Comparison of ENCODE assay signal across 8 mouse cellular contexts in the genomic region with DNA sequence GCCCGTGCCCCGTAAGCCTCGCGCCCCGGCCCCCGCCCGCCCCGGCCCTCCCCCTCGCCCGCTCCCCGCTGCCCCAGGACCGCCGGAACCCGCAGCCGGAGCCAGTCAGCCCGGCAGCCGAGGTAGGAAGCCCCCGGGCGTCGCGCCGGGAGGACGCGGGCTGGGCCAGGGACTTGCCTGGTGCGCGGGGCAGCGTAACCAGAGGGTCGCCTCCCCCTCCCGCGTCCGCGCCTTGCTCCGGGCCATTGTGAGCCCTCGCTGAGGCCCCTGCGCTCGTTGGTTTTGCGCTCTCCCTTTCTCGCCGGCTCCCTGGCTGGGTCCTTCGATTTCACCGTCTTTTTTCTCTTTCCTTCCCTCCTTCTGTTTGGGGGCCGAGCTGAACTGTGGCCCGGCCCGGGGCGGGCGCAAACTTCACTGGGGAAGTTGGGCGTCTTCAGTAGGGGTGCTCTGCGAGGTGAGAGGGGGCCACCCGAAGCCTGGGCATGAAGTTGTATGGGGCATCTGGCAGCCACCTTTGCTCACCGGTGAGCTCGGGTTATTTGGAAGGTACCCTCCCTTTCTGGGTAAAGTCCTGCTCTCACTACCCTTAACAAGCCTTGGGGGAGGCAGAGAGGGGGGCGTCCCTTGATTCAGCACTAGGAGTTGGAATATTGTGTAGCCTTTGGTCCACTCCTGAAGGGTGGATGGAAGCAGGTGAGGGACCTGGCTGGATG. TPM values are rescaled to one million over a fixed set of nuclear protein-coding genes. Genes with fewer than 3 reads are reported as not detected.
DNase-seq lines count a peak whose midpoint lies in the region; ATAC-seq and TF ChIP-seq lines count a peak whose summit lies in the region.

No protein-coding gene starts in this region.

- no peaks in the 10 kb centered on the region for H3K9me3 ChIP-seq in liver, postnatal 0 days (ENCODE audit: low read length)

- ATAC-seq in liver, postnatal 0 days = no peak; the same call in 1 of the 2 replicates

- TF ChIP-seq EP300 in liver, postnatal 0 days (IDR thresholded peaks at IDR 0.05; ENCODE audit: low read depth) = no peak

- H3K9ac ChIP-seq in liver, postnatal 0 days (replicated peaks) = peak overlapping the region; percentile 54

- no peak for TF ChIP-seq CTCF in liver, postnatal 0 days (IDR thresholded peaks at IDR 0.05; ENCODE audit: low read depth)

- peak; percentile 37 to 57 for DNase-seq in gastrocnemius, postnatal 4 days (ENCODE audit: low spot score in 2 of 2)
- DNase-seq in gastrocnemius, adult 8-10 months (ENCODE audit: low spot score in 2 of 2) = no peak
- peak; percentile 53 for DNase-seq in A20 (ENCODE audit: low read depth, low spot score)
- DNase-seq in heart, postnatal 4 days = peak; percentile 65
- DNase-seq in liver, postnatal 0 days = peak; percentile 39
- DNase-seq in testis, postnatal 10 days (ENCODE audit: low spot score) = peak; percentile 75
- no peak for DNase-seq in adrenal gland, adult 18-20 months (ENCODE audit: low spot score in 2 of 2)

- no peaks in the 10 kb centered on the region for H3K36me3 ChIP-seq in liver, postnatal 0 days (replicated peaks; ENCODE audit: insufficient read depth, low read length)

- H3K4me2 ChIP-seq in liver, postnatal 0 days (ENCODE audit: low read depth, low read length) = peak overlapping the region; percentile 86

- H3K4me1 ChIP-seq in brown adipose tissue, adult 24 weeks (ENCODE audit: control insufficient read depth, insufficient read depth, insufficient read length, low read length) = no peaks in the 10 kb centered on the region
- peaks cover 10% of the 10 kb centered on the region; the same call in 1 of the 2 replicates for H3K4me1 ChIP-seq in liver, postnatal 0 days (ENCODE audit: insufficient read depth)

- peak overlapping the region; percentile 78 for H3K4me3 ChIP-seq in brown adipose tissue, adult 24 weeks (ENCODE audit: insufficient read depth, low read depth, low read length)
- H3K4me3 ChIP-seq in liver, postnatal 0 days (ENCODE audit: low read depth, low read length) = peak overlapping the region; percentile 54

- peaks cover 26% of the 10 kb centered on the region for H3K27me3 ChIP-seq in liver, postnatal 0 days (ENCODE audit: insufficient read depth, low read length)

- WGBS in liver, postnatal 0 days (ENCODE audit: insufficient replicate concordance) = 2% methylated on average over 43 of the region's 52 CpGs

- H3K27ac ChIP-seq in brown adipose tissue, adult 24 weeks (replicated peaks; ENCODE audit: low read depth, low read length) = no peak overlapping the region
- peak overlapping the region; percentile 37; the same call in 1 of the 2 replicates for H3K27ac ChIP-seq in liver, postnatal 0 days (ENCODE audit: low read depth)

RNA-seq across cellular contexts. Expression of a gene that starts 0.5 kb away (rescaled TPM):
- 10 to 100 TPM; 41.4 to 45.9 TPM for total RNA-seq in gastrocnemius, postnatal 4 days (2021)
- 1 to 10 TPM; 1.8 to 4.0 (median 3.5) TPM for total RNA-seq in gastrocnemius, adult 8-10 months (2022)
- 2.9 and 5.7 TPM in 2 replicates for polyA plus RNA-seq in brown adipose tissue, adult 24 weeks (2012; ENCODE audit: insufficient read depth, insufficient read length, missing spikeins)
- total RNA-seq in heart, postnatal 4 days (2021) = 10 to 100 TPM; 35.3 to 43.8 TPM
- polyA plus RNA-seq in liver, postnatal 0 days (2015; fragmentation: Nextera tagmentation; extraction: Ambion mirVana) = 1.7 and 1.9 TPM in 2 replicates
- 10 to 100 TPM; 11.3 to 11.5 TPM for total RNA-seq in adrenal gland, adult 18-20 months (2021)

RNA-seq across cellular contexts. Expression of a gene that starts 29.8 kb away (rescaled TPM):
- total RNA-seq in gastrocnemius, postnatal 4 days (2021) = 10 to 100 TPM; 77.1 TPM
- 100 to 1,000 TPM in 3 of 4 experiments, 10 to 100 TPM in 1; 93.3 to 129 (median 113) TPM for total RNA-seq in gastrocnemius, adult 8-10 months (2022)
- polyA plus RNA-seq in brown adipose tissue, adult 24 weeks (2012; ENCODE audit: insufficient read depth, insufficient read length, missing spikeins) = 140 and 178 TPM in 2 replicates
- 10 to 100 TPM; 89.5 to 92.6 TPM for total RNA-seq in heart, postnatal 4 days (2021)
- polyA plus RNA-seq in liver, postnatal 0 days (2015; fragmentation: Nextera tagmentation; extraction: Ambion mirVana) = 59.7 and 66.3 TPM in 2 replicates
- total RNA-seq in adrenal gland, adult 18-20 months (2021) = 100 to 1,000 TPM; 117 to 118 TPM

RNA-seq across cellular contexts. Expression of a gene that starts 35.3 kb away (rescaled TPM):
- 10 to 100 TPM; 10.5 to 11.6 TPM for total RNA-seq in gastrocnemius, postnatal 4 days (2021)
- total RNA-seq in gastrocnemius, adult 8-10 months (2022) = 1 to 10 TPM; 3.2 to 5.5 (median 3.7) TPM
- 3.2 and 3.3 TPM in 2 replicates for polyA plus RNA-seq in brown adipose tissue, adult 24 weeks (2012; ENCODE audit: insufficient read depth, insufficient read length, missing spikeins)
- total RNA-seq in heart, postnatal 4 days (2021) = 1 to 10 TPM; 3.5 to 4.7 TPM
- 3.9 and 5.6 TPM in 2 replicates for polyA plus RNA-seq in liver, postnatal 0 days (2015; fragmentation: Nextera tagmentation; extraction: Ambion mirVana)
- 1 to 10 TPM; 5.1 to 5.7 TPM for total RNA-seq in adrenal gland, adult 18-20 months (2021)

RNA-seq across cellular contexts. Expression of a gene that starts 44.8 kb away (rescaled TPM):
- 10 to 100 TPM; 11.7 to 15.1 TPM for total RNA-seq in gastrocnemius, postnatal 4 days (2021)
- total RNA-seq in gastrocnemius, adult 8-10 months (2022) = 1 to 10 TPM; 2.5 to 4.3 (median 3.9) TPM
- polyA plus RNA-seq in brown adipose tissue, adult 24 weeks (2012; ENCODE audit: insufficient read depth, insufficient read length, missing spikeins) = 4.2 and 4.4 TPM in 2 replicates
- total RNA-seq in heart, postnatal 4 days (2021) = 10 to 100 TPM; 17.7 to 18.2 TPM
- polyA plus RNA-seq in liver, postnatal 0 days (2015; fragmentation: Nextera tagmentation; extraction: Ambion mirVana) = 1.6 and 1.9 TPM in 2 replicates
- 10 to 100 TPM; 10.0 to 15.3 TPM for total RNA-seq in adrenal gland, adult 18-20 months (2021)

RNA-seq across cellular contexts. Expression of a gene that starts 44.8 kb away (rescaled TPM):
- total RNA-seq in gastrocnemius, postnatal 4 days (2021) = 10 to 100 TPM; 61.8 to 62.1 TPM
- total RNA-seq in gastrocnemius, adult 8-10 months (2022) = 100 to 1,000 TPM in 1 of 4 experiments, 10 to 100 TPM in 3; 99.4 to 103 (median 99.8) TPM
- 193 and 221 TPM in 2 replicates for polyA plus RNA-seq in brown adipose tissue, adult 24 weeks (2012; ENCODE audit: insufficient read depth, insufficient read length, missing spikeins)
- total RNA-seq in heart, postnatal 4 days (2021) = 10 to 100 TPM; 82.7 to 84.7 TPM
- polyA plus RNA-seq in liver, postnatal 0 days (2015; fragmentation: Nextera tagmentation; extraction: Ambion mirVana) = 66.0 and 70.5 TPM in 2 replicates
- total RNA-seq in adrenal gland, adult 18-20 months (2021) = 100 to 1,000 TPM; 132 to 145 TPM

Comparison
In these comparisons a context has a peak if more than half of its experiments do, and no peak if none do; other contexts are left out.
1. DNase-seq: peak in gastrocnemius, postnatal 4 days (2 of 2), A20 (single experiment), heart, postnatal 4 days (single experiment), liver, postnatal 0 days (single experiment) and testis, postnatal 10 days (single experiment); none in gastrocnemius, adult 8-10 months (0 of 2) and adrenal gland, adult 18-20 months (0 of 2).